ENCODE assay signal across 15 mouse cellular contexts in genomic region chr12:15879907-15880430, GRCm38 (mm10).
"Had no signal": no experiment of that assay in that cellular context is flagged by ENCODE, and none has a peak within 500 bp of the region (broad histone marks: within the 10 kb centered on the region; RNA-seq: fewer than 3 reads in every experiment).

No protein-coding gene starts in this region.

- H3K9ac ChIP-seq: limb, embryonic 12.5 days; liver, embryonic 15.5 days; midbrain, embryonic 15.5 days; neural tube, embryonic 12.5 days had no signal

- H3K4me1 ChIP-seq: limb, embryonic 12.5 days; liver, embryonic 15.5 days; midbrain, embryonic 15.5 days; neural tube, embryonic 12.5 days had no signal

- H3K27ac ChIP-seq: layer of hippocampus, adult 2 months; limb, embryonic 12.5 days; liver, embryonic 15.5 days; midbrain, embryonic 15.5 days; neural tube, embryonic 12.5 days had no signal

- H3K36me3 ChIP-seq: limb, embryonic 12.5 days; liver, embryonic 15.5 days; midbrain, embryonic 15.5 days; neural tube, embryonic 12.5 days had no signal

- DNase-seq: kidney, adult 9 months; kidney, postnatal 10 days; kidney, postnatal 4 days; liver; lung, adult 2 months; lung, postnatal 36 days; thymus, adult 18-20 months; thymus, postnatal 25 days had no signal

- H3K27me3 ChIP-seq: limb, embryonic 12.5 days; liver, embryonic 15.5 days; midbrain, embryonic 15.5 days; neural tube, embryonic 12.5 days had no signal

- H3K9me3 ChIP-seq: limb, embryonic 12.5 days; liver, embryonic 15.5 days; midbrain, embryonic 15.5 days; neural tube, embryonic 12.5 days had no signal

- ATAC-seq: lung, postnatal 0 days; midbrain, embryonic 15.5 days had no signal

- H3K4me2 ChIP-seq: limb, embryonic 12.5 days; liver, embryonic 15.5 days; midbrain, embryonic 11.5 days; midbrain, embryonic 15.5 days; neural tube, embryonic 12.5 days had no signal

- H3K4me3 ChIP-seq: layer of hippocampus, adult 2 months; limb, embryonic 12.5 days; liver, embryonic 15.5 days; midbrain, embryonic 15.5 days; neural tube, embryonic 12.5 days had no signal
